Comparison of ENCODE assay signal across 22 mouse cellular contexts in genomic region chr17:24744381-24744780, GRCm38 (mm10). TPM values are rescaled to one million over a fixed set of nuclear protein-coding genes. Genes with fewer than 3 reads are reported as not detected.
"Had no signal": no experiment of that assay in that cellular context is flagged by ENCODE, and none has a peak within 500 bp of the region (broad histone marks: within the 10 kb centered on the region; RNA-seq: fewer than 3 reads in every experiment).

No protein-coding gene starts in this region.

- H3K36me3 ChIP-seq: midbrain, embryonic 13.5 days; midbrain, embryonic 15.5 days had no signal

- H3K9me3 ChIP-seq: liver, embryonic 15.5 days; midbrain, embryonic 10.5 days; midbrain, embryonic 13.5 days; midbrain, embryonic 15.5 days; neural tube, embryonic 13.5 days; neural tube, embryonic 15.5 days had no signal

- ATAC-seq: midbrain, embryonic 13.5 days; midbrain, embryonic 15.5 days had no signal

- DNase-seq: lung, adult 18-20 months; lung, embryonic 14.5 days; lung, postnatal 10 days; lung, postnatal 4 days; retina, postnatal 1 day; right cerebral cortex, adult 18-20 months; right cerebral cortex, postnatal 25 days; right cerebral cortex, postnatal 4 days; spleen, adult 18-20 months; thymus, adult 2 months; thymus, postnatal 25 days had no signal

- H3K4me2 ChIP-seq: liver, embryonic 15.5 days; lung, embryonic 14.5 days; midbrain, embryonic 13.5 days; midbrain, embryonic 15.5 days; neural tube, embryonic 13.5 days; neural tube, embryonic 15.5 days had no signal

- H3K9ac ChIP-seq: liver, embryonic 15.5 days; lung, embryonic 14.5 days; midbrain, embryonic 13.5 days; midbrain, embryonic 15.5 days; neural tube, embryonic 13.5 days; neural tube, embryonic 15.5 days had no signal

- H3K27ac ChIP-seq: liver, embryonic 15.5 days; midbrain, embryonic 10.5 days; midbrain, embryonic 13.5 days; midbrain, embryonic 15.5 days; neural tube, embryonic 13.5 days; neural tube, embryonic 15.5 days had no signal

- H3K4me3 ChIP-seq: liver, embryonic 15.5 days; midbrain, embryonic 10.5 days; midbrain, embryonic 13.5 days; midbrain, embryonic 15.5 days; myocyte; neural tube, embryonic 13.5 days; neural tube, embryonic 15.5 days had no signal

- H3K4me1 ChIP-seq: midbrain, embryonic 10.5 days; midbrain, embryonic 13.5 days; midbrain, embryonic 15.5 days; neural tube, embryonic 15.5 days had no signal

RNA-seq across cellular contexts. Expression of gene Hs3st6, which starts 8.4 kb away (rescaled TPM):
- total RNA-seq: megakaryocyte, adult 5-6 weeks; megakaryocyte-erythroid progenitor cell, adult 5-6 weeks had no signal
- polyA plus RNA-seq: myocyte had no signal

RNA-seq across cellular contexts. Expression of gene Rpl3l, which starts 16.8 kb away (rescaled TPM):
- polyA plus RNA-seq: lung, embryonic 14.5 days; lung, embryonic 16.5 days; midbrain, embryonic 10.5 days; midbrain, embryonic 13.5 days; midbrain, embryonic 15.5 days; neural tube, embryonic 11.5 days; neural tube, embryonic 13.5 days had no signal
